In the genomic region with DNA sequence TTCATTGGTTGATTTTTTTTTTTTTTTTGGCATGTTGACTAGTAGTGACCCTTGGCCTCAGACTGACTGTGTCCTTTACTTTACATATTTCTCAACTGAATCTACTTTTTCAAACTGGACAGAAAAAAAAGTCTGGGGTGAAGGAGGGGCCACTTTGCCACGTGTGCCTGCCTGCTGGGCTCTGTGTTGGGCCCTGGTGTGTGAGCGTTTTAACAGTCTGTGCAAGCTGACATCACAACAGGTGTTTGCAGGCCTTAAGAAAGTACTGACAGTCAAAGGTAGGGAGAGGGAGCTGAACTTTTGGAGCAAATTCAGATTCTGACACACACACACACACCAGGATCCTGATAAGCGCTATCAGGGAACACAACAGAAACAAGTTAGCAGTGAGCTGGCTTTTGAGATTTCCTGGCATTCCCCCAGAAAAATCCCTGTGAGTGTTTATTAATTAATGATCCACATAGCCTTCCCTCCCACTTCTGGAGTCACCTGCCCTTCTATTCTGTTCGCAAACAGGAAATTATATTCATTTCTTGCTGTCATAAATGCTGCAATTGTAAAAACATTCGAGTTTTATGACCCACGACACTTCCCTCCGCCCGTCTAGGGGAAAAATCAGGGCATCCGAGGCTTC, we compare ENCODE assay signal across 26 mouse cellular contexts. TPM values are rescaled to one million over a fixed set of nuclear protein-coding genes. Genes with fewer than 3 reads are reported as not detected.
A peak's percentile ranks its signal among the peaks of the same experiment; 100 is the strongest.
DNase-seq lines count a peak whose midpoint lies in the region; ATAC-seq and TF ChIP-seq lines count a peak whose summit lies in the region.
"Had no signal": no experiment of that assay in that cellular context is flagged by ENCODE, and none has a peak within 500 bp of the region (broad histone marks: within the 10 kb centered on the region; RNA-seq: fewer than 3 reads in every experiment).

No protein-coding gene starts in this region.

- intact Hi-C loops in left cerebral cortex, postnatal 10 days (cut with DNase I) = no loop called here

- no peak overlapping the region for H3K9ac ChIP-seq in lung, postnatal 0 days (replicated peaks; ENCODE audit: low read depth)
- H3K9ac ChIP-seq in intestine, embryonic 14.5 days (ENCODE audit: low read length) = no peak overlapping the region
- H3K9ac ChIP-seq: embryonic facial prominence, embryonic 12.5 days; hindbrain, embryonic 12.5 days; limb, embryonic 12.5 days; liver, embryonic 14.5 days; neural tube, embryonic 13.5 days had no signal

- 75% methylated on average over 9 of the region's 9 CpGs for WGBS in heart, embryonic 10.5 days
- 34% methylated on average over 9 of the region's 9 CpGs for WGBS in lung, postnatal 0 days
- WGBS in lung, adult 2 months = 33% methylated on average over 9 of the region's 9 CpGs
- WGBS in intestine, embryonic 14.5 days = 43% methylated on average over 9 of the region's 9 CpGs

- H3K4me2 ChIP-seq in lung, postnatal 0 days (replicated peaks; ENCODE audit: low read depth, low read length) = no peak overlapping the region
- no peak overlapping the region for H3K4me2 ChIP-seq in intestine, embryonic 14.5 days (ENCODE audit: low read length)
- H3K4me2 ChIP-seq: embryonic facial prominence, embryonic 12.5 days; heart, embryonic 11.5 days; hindbrain, embryonic 12.5 days; limb, embryonic 12.5 days; neural tube, embryonic 13.5 days had no signal

- no peak for ATAC-seq in lung, postnatal 0 days
- ATAC-seq in intestine, embryonic 14.5 days (replicated peaks; ENCODE audit: low FRiP score, low TSS enrichment, low read depth) = peak; percentile 52
- ATAC-seq: activated CD4-positive, CD25-positive, alpha-beta regulatory T cell, adult 4 months; CD4-positive, CD25-positive, alpha-beta regulatory T cell, adult 4 months; forebrain, embryonic 16.5 days had no signal

- no peak for TF ChIP-seq POLR2A in lung, adult 2 months (IDR thresholded peaks at IDR 0.05; ENCODE audit: borderline replicate concordance, extremely low read depth, low read depth, low read length)

- TF ChIP-seq EP300 in lung, postnatal 0 days (IDR thresholded peaks at IDR 0.05) = no peak

- H3K27me3 ChIP-seq in heart, embryonic 10.5 days (ENCODE audit: insufficient read depth, poor library complexity, severe bottlenecking) = 0 out of 2 replicates have a peak, but pooled peaks cover 9% of the 10 kb centered on the region
- H3K27me3 ChIP-seq in lung, postnatal 0 days (replicated peaks; ENCODE audit: insufficient read depth, low read length) = no peaks in the 10 kb centered on the region
- H3K27me3 ChIP-seq in intestine, embryonic 14.5 days (replicated peaks; ENCODE audit: control insufficient read depth, insufficient read depth, low read length) = no peaks in the 10 kb centered on the region
- H3K27me3 ChIP-seq: embryonic facial prominence, embryonic 12.5 days; hindbrain, embryonic 12.5 days; limb, embryonic 12.5 days; neural tube, embryonic 13.5 days had no signal

- no peak overlapping the region for H3K27ac ChIP-seq in heart, embryonic 10.5 days
- no peak overlapping the region for H3K27ac ChIP-seq in lung, postnatal 0 days (ENCODE audit: low read length)
- no peak overlapping the region for H3K27ac ChIP-seq in intestine, embryonic 14.5 days (ENCODE audit: low read depth)
- H3K27ac ChIP-seq: embryonic facial prominence, embryonic 12.5 days; hindbrain, embryonic 12.5 days; limb, embryonic 12.5 days; liver, embryonic 14.5 days; macrophage; midbrain, embryonic 10.5 days; neural tube, embryonic 13.5 days had no signal

- DNase-seq in heart, adult 11 months = peak; percentile 66
- DNase-seq in heart, embryonic 10.5 days (ENCODE audit: low spot score) = no peak
- DNase-seq in lung, postnatal 0 days (ENCODE audit: low spot score) = peak; percentile 15
- no peak for DNase-seq in lung, adult 2 months
- no peak for DNase-seq in intestine, embryonic 14.5 days (ENCODE audit: low spot score)
- peak; percentile 40 for DNase-seq in kidney, postnatal 10 days
- DNase-seq in left cerebral cortex, postnatal 10 days (ENCODE audit: extremely low spot score in 1 of 2, low spot score in 2 of 2) = no peak
- no peak for DNase-seq in testis, postnatal 10 days (ENCODE audit: low spot score)
- DNase-seq: adrenal gland, postnatal 14 days; cerebellum, adult 9-11 months; gastrocnemius, postnatal 25 days; heart, postnatal 10 days; thymus, adult 18-20 months had no signal

- no peak for TF ChIP-seq CTCF in lung, postnatal 0 days (IDR thresholded peaks at IDR 0.05)
- TF ChIP-seq CTCF in lung, adult 2 months (IDR thresholded peaks at IDR 0.05; ENCODE audit: insufficient read depth, low read length) = no peak

- no peaks in the 10 kb centered on the region for H3K9me3 ChIP-seq in heart, embryonic 10.5 days
- H3K9me3 ChIP-seq in lung, postnatal 0 days (ENCODE audit: low read length) = no peaks in the 10 kb centered on the region
- no peaks in the 10 kb centered on the region for H3K9me3 ChIP-seq in intestine, embryonic 14.5 days (ENCODE audit: control insufficient read depth, low read length)
- H3K9me3 ChIP-seq: embryonic facial prominence, embryonic 12.5 days; hindbrain, embryonic 12.5 days; limb, embryonic 12.5 days; midbrain, embryonic 10.5 days; neural tube, embryonic 13.5 days had no signal

- H3K4me1 ChIP-seq in heart, embryonic 10.5 days = no peaks in the 10 kb centered on the region; the same call in 1 of the 2 replicates
- H3K4me1 ChIP-seq in lung, postnatal 0 days (ENCODE audit: insufficient read depth, low read depth, low read length) = peaks cover 6% of the 10 kb centered on the region; the same call in 1 of the 2 replicates
- H3K4me1 ChIP-seq in lung, adult 2 months (ENCODE audit: control insufficient read depth, insufficient read depth, low read length) = peaks cover 8% of the 10 kb centered on the region
- H3K4me1 ChIP-seq in intestine, embryonic 14.5 days (replicated peaks; ENCODE audit: control insufficient read depth, insufficient read depth, low read length) = peaks cover 14% of the 10 kb centered on the region
- H3K4me1 ChIP-seq: midbrain, embryonic 10.5 days had no signal

- no peak overlapping the region for H3K4me3 ChIP-seq in heart, embryonic 10.5 days
- no peak overlapping the region for H3K4me3 ChIP-seq in lung, postnatal 0 days (ENCODE audit: low read depth, low read length)
- no peak overlapping the region for H3K4me3 ChIP-seq in lung, adult 2 months (replicated peaks; ENCODE audit: extremely low read depth, low read depth, low read length)
- H3K4me3 ChIP-seq in intestine, embryonic 14.5 days (ENCODE audit: low read depth, low read length) = no peak overlapping the region
- H3K4me3 ChIP-seq: embryonic facial prominence, embryonic 12.5 days; hindbrain, embryonic 12.5 days; limb, embryonic 12.5 days; midbrain, embryonic 10.5 days; neural tube, embryonic 13.5 days had no signal

- no peaks in the 10 kb centered on the region for H3K36me3 ChIP-seq in heart, embryonic 10.5 days
- no peaks in the 10 kb centered on the region for H3K36me3 ChIP-seq in lung, postnatal 0 days (ENCODE audit: insufficient read depth, low read length)
- no peaks in the 10 kb centered on the region for H3K36me3 ChIP-seq in intestine, embryonic 14.5 days (ENCODE audit: control insufficient read depth, insufficient read depth, low read length)
- H3K36me3 ChIP-seq: embryonic facial prominence, embryonic 12.5 days; hindbrain, embryonic 12.5 days; limb, embryonic 12.5 days; midbrain, embryonic 10.5 days; neural tube, embryonic 13.5 days had no signal

RNA-seq across cellular contexts. Expression of a gene that starts 6.4 kb away (rescaled TPM):
- 0.14 and 0.19 TPM in 2 replicates for polyA plus RNA-seq in heart, embryonic 10.5 days (2016; fragmentation: Nextera tagmentation; extraction: Ambion mirVana)
- 1.0 and 1.4 TPM in 2 replicates for polyA plus RNA-seq in lung, postnatal 0 days (2015; fragmentation: Nextera tagmentation; extraction: Ambion mirVana)
- polyA plus RNA-seq in lung, adult 2 months (2012; rRNA removed) = 0.56 and 0.57 TPM in 2 replicates
- polyA plus RNA-seq in intestine, embryonic 14.5 days (2014; fragmentation: Nextera tagmentation; extraction: Ambion mirVana) = 0.17 and 0.27 TPM in 2 replicates
- under 1 TPM; 0.17 to 0.32 TPM for total RNA-seq in left cerebral cortex, postnatal 10 days (2021)
- total RNA-seq: heart, postnatal 10 days; layer of hippocampus, postnatal 10 days had no signal
- polyA plus RNA-seq: cortical plate, adult 2 months; embryonic facial prominence, embryonic 12.5 days; forebrain, embryonic 16.5 days; limb, embryonic 12.5 days; midbrain, embryonic 10.5 days; neural tube, embryonic 13.5 days had no signal

Comparison
In these comparisons a context has a peak if more than half of its experiments do, and no peak if none do; other contexts are left out.
1. DNase-seq: peak in heart, adult 11 months (single experiment), lung, postnatal 0 days (single experiment) and kidney, postnatal 10 days (single experiment); none in heart, embryonic 10.5 days (single experiment), lung, adult 2 months (single experiment), intestine, embryonic 14.5 days (single experiment), left cerebral cortex, postnatal 10 days (0 of 2) and testis, postnatal 10 days (single experiment).